Mouse (Mus musculus): ENCODE measurements around the gene Gse1.

GRCm38 (mm10) chr8:120333681-120334080 is 105.4 kb downstream of the Gse1 start:
- TF ChIP-seq CTCF (IDR thresholded peaks at IDR 0.05; ENCODE audit: borderline replicate concordance, insufficient read depth, low read depth, low read length): no peak
- TF ChIP-seq POLR2A (IDR thresholded peaks at IDR 0.05; ENCODE audit: borderline replicate concordance, insufficient read depth, low read length): no peak

All from cerebellum, adult 2 months (tissue).